Mouse (Mus musculus) embryonic facial prominence, embryonic 14.5 days (tissue): Measurements from ENCODE around the gene Helz2. TPM values are rescaled to one million over a fixed set of nuclear protein-coding genes. Genes with fewer than 3 reads are reported as not detected.
"Not testable (repeated sequence)": the region's sequence is repeated elsewhere in the genome, so short reads cannot be mapped to it uniquely, and the experiment has no call there.

Experiments
- ATAC-seq: fragments of 200-750 bp; cut with Nextera tagmentation; 2 replicates; pipeline ENCODE4 v1.8.0; 2017; ENCODE audit warnings: low read depth, moderate number of reproducible peaks, moderate TSS enrichment
- DNase-seq: peaks from one replicate; pipeline ENCODE4 v3.0.0-alpha.2; 2015; ENCODE audit warnings: low spot score
- H3K27ac ChIP-seq: fragments of 300-500 bp; sonication (generic); replicated peaks from 2 replicates; pipeline ENCODE4 v1.5.1; 2014; ENCODE audit warnings: low read depth, mild to moderate bottlenecking, low read length, moderate library complexity
- H3K27me3 ChIP-seq: fragments of 300-500 bp; sonication (generic); replicated peaks from 2 replicates; pipeline ENCODE4 v1.6.1; 2014; ENCODE audit warnings: low read length; ENCODE audit not compliant: control insufficient read depth, insufficient read depth
- H3K36me3 ChIP-seq: fragments of 300-500 bp; sonication (generic); 2 replicates; pipeline ENCODE4 v1.6.1; 2014; ENCODE audit warnings: low read length, mixed read lengths; ENCODE audit not compliant: control insufficient read depth, insufficient read depth
- H3K4me1 ChIP-seq: fragments of 300-500 bp; sonication (generic); 2 replicates; pipeline ENCODE4 v1.6.1; 2014; ENCODE audit warnings: antibody characterized with exemption, low read length; ENCODE audit not compliant: control insufficient read depth, insufficient read depth
- H3K4me2 ChIP-seq: fragments of 300-500 bp; sonication (generic); 2 replicates; pipeline ENCODE4 v1.6.1; 2014; ENCODE audit warnings: low read depth, mild to moderate bottlenecking, low read length, moderate library complexity, mixed read lengths
- H3K4me3 ChIP-seq: fragments of 300-500 bp; sonication (generic); 2 replicates; pipeline ENCODE4 v1.5.1; 2014; ENCODE audit warnings: low read depth, mild to moderate bottlenecking, low read length
- H3K9ac ChIP-seq: fragments of 300-500 bp; sonication (generic); 2 replicates; pipeline ENCODE4 v1.6.1; 2014; ENCODE audit warnings: low read depth, mild to moderate bottlenecking, low read length, moderate library complexity, mixed read lengths
- H3K9me3 ChIP-seq: fragments of 300-500 bp; sonication (generic); 2 replicates; pipeline ENCODE4 v1.6.1; 2016; ENCODE audit warnings: low read length; ENCODE audit not compliant: control insufficient read depth
- WGBS: fragments of 180-500 bp; shearing (Covaris S2); extraction: QIAGEN DNeasy Blood & Tissue Kit; methylation state at CpG from one replicate; pipeline ENCODE4 v1.1.7; 2014; 5-methylcytosine and 5-hydroxymethylcytosine counted together
- polyA plus RNA-seq: library from polyadenylated mRNA; unstranded; fragments of >200 nt; fragmentation: Nextera tagmentation; extraction: Ambion mirVana; gene quantifications from 2 replicates; pipeline ENCODE4 v1.2.1, GENCODE M21; 2014

The Helz2 gene
- polyA plus RNA-seq: 1.3 TPM in 2 replicates

- peak; percentile 81 for ATAC-seq
- Histone ChIP-seq H3K4me3 (peak within 1 kb of the TSS; percentile 43), H3K9ac (peak within 1 kb of the TSS; percentile 64), H3K9me3 (no peaks in the 10 kb centered on the region), H3K36me3 (no peaks in the 10 kb centered on the region), H3K27me3 (no peaks in the 10 kb centered on the region), H3K4me2 (peak within 1 kb of the TSS; percentile 66), H3K4me1 (peaks cover 4% of the 10 kb centered on the region; the same call in 1 of the 2 replicates), H3K27ac (no peak within 1 kb of the TSS)
- 9% methylated on average over 16 of the region's 16 CpGs for whole genome bisulfite sequencing
- peak; percentile 51 for DNase-seq
These were observed at the start of gene Helz2 for GRCm38 (mm10) chr2:181241602-181242313. Helz2 (minus strand) TSS chr2:181242027.

- ATAC-seq: no peak
- 74% methylated on average over 1 of the region's 1 CpGs for WGBS
These were observed 49.1 kb upstream of the Helz2 start for GRCm38 (mm10) chr2:181290937-181291336.

GRCm38 (mm10) chr2:181288691-181289090, 46.9 kb upstream of the Helz2 start:
- WGBS: 71% methylated on average over 3 of the region's 3 CpGs
- H3K9ac ChIP-seq: peak overlapping the region; percentile 65
- peaks cover 16% of the 10 kb centered on the region for H3K4me1 ChIP-seq
- H3K27ac ChIP-seq: peak overlapping the region; percentile 98; the same call in 1 of the 2 replicates
- no peak for ATAC-seq
- peaks cover 10% of the 10 kb centered on the region for H3K36me3 ChIP-seq
- no peaks in the 10 kb centered on the region for H3K27me3 ChIP-seq
- DNase-seq: no peak
- no peaks in the 10 kb centered on the region for H3K9me3 ChIP-seq
- peak overlapping the region; percentile 72 for H3K4me2 ChIP-seq
- peak overlapping the region; percentile 72 for H3K4me3 ChIP-seq

More at GRCm38 (mm10) chr2:181290937-181291336, 49.1 kb upstream of the Helz2 start:
- H3K4me1 ChIP-seq: peaks cover 16% of the 10 kb centered on the region
- no peak for DNase-seq
- no peak overlapping the region for H3K9ac ChIP-seq
- H3K27ac ChIP-seq: no peak overlapping the region
- H3K9me3 ChIP-seq: no peaks in the 10 kb centered on the region
- H3K36me3 ChIP-seq: peaks cover 2% of the 10 kb centered on the region; the same call in 1 of the 2 replicates
- H3K4me3 ChIP-seq: no peak overlapping the region
- no peak overlapping the region for H3K4me2 ChIP-seq
- no peaks in the 10 kb centered on the region for H3K27me3 ChIP-seq

- peaks cover 15% of the 10 kb centered on the region for H3K36me3 ChIP-seq
- peak within 1 kb of the TSS; percentile 98 for H3K27ac ChIP-seq
- H3K27me3 ChIP-seq, H3K9me3 ChIP-seq: not testable (repeated sequence)
- peak; percentile 98 for ATAC-seq
- DNase-seq: peak; percentile 99
- H3K4me1 ChIP-seq: peaks cover 16% of the 10 kb centered on the region
- H3K4me2 ChIP-seq: peak within 1 kb of the TSS; percentile 74
- peak within 1 kb of the TSS; percentile 72 for H3K4me3 ChIP-seq
- WGBS: 0% methylated on average over 16 of the region's 38 CpGs
- peak within 1 kb of the TSS; percentile 91 for H3K9ac ChIP-seq
These were observed 46.1 kb upstream of the Helz2 start, which contains the start of gene Gmeb2 for GRCm38 (mm10) chr2:181287958-181288350. Gmeb2 (minus strand) TSS chr2:181288035.

GRCm38 (mm10) chr2:181287338-181287957, 45.6 kb upstream of the Helz2 start:
- peaks cover 16% of the 10 kb centered on the region for H3K4me1 ChIP-seq
- DNase-seq (peak; percentile 88), ATAC-seq (peak; percentile 87)
- WGBS: under 1% methylated on average over 17 of the region's 71 CpGs
- peak overlapping the region; percentile 98 for H3K27ac ChIP-seq
- H3K4me2 ChIP-seq: peak overlapping the region; percentile 74
- peak overlapping the region; percentile 91 for H3K9ac ChIP-seq
- H3K36me3 ChIP-seq: peaks cover 15% of the 10 kb centered on the region
- no peaks in the 10 kb centered on the region for H3K27me3 ChIP-seq
- peak overlapping the region; percentile 72 for H3K4me3 ChIP-seq
- no peaks in the 10 kb centered on the region for H3K9me3 ChIP-seq

- DNase-seq (no peak), ATAC-seq (no peak)
- Histone ChIP-seq H3K4me1 (peaks cover 16% of the 10 kb centered on the region), H3K4me2 (peak overlapping the region; percentile 74), H3K27me3 (no peaks in the 10 kb centered on the region), H3K9me3 (no peaks in the 10 kb centered on the region), H3K4me3 (peak overlapping the region; percentile 72), H3K27ac (peak overlapping the region; percentile 98), H3K36me3 (peaks cover 20% of the 10 kb centered on the region), H3K9ac (peak overlapping the region; percentile 91)
- WGBS: 50% methylated on average over 6 of the region's 6 CpGs
These were observed 45.0 kb upstream of the Helz2 start for GRCm38 (mm10) chr2:181286629-181287337.

- no peak overlapping the region for H3K27ac ChIP-seq
- no peak overlapping the region for H3K9ac ChIP-seq
- ATAC-seq: no peak
- H3K4me2 ChIP-seq: no peak overlapping the region
- H3K4me3 ChIP-seq: no peak overlapping the region
- WGBS: 77% methylated on average over 1 of the region's 1 CpGs
- H3K9me3 ChIP-seq: no peaks in the 10 kb centered on the region
- H3K4me1 ChIP-seq: no peaks in the 10 kb centered on the region
- DNase-seq: no peak
- no peaks in the 10 kb centered on the region for H3K27me3 ChIP-seq
- H3K36me3 ChIP-seq: peaks cover 50% of the 10 kb centered on the region
These were observed 38.1 kb upstream of the Helz2 start for GRCm38 (mm10) chr2:181279968-181280367.

GRCm38 (mm10) chr2:181277866-181278265, 36.0 kb upstream of the Helz2 start:
- Histone ChIP-seq H3K4me2 (no peak overlapping the region), H3K4me1 (no peaks in the 10 kb centered on the region), H3K9me3 (no peaks in the 10 kb centered on the region), H3K9ac (no peak overlapping the region), H3K27me3 (no peaks in the 10 kb centered on the region), H3K27ac (no peak overlapping the region), H3K4me3 (no peak overlapping the region), H3K36me3 (peaks cover 54% of the 10 kb centered on the region)
- DNase-seq (no peak), ATAC-seq (no peak)
- WGBS: 83% methylated on average over 3 of the region's 3 CpGs
